Mouse (Mus musculus) urinary bladder, postnatal 36 days (tissue): ENCODE results near the gene Scamp3.
A peak's percentile ranks its signal among the peaks of the same experiment; 100 is the strongest.

ENCODE experiments used
- DNase-seq, 2 experiments: peaks; one replicate each; pipeline ENCODE4 v3.0.0; 2022; ENCODE audit warnings: low spot score in 2 of 2, mixed read lengths in 1 of 2

Gene Scamp3

GRCm38 (mm10) chr3:89225918-89226317 is 48.6 kb downstream of the Scamp3 start:
- no peak for DNase-seq

DNA sequence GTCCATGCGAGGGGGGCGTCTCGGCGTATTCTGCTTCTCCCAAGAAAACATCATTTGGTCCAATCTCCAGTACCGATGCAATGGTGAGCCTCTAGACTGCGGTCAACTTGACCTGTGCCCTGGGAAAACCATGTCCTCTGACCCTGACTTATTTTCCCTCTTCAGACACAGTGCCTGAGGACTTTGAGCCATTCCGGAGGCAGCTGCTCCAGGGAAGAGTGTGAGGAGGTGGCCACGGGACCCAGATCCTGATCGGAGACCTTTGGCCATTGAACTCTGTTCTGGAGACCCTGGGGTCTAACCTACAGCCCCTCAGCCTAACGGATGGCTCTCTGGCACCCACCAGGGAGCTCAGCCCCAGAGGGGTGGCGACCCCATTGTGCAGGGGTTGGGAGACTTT is 49.1 kb downstream of the Scamp3 start:
- DNase-seq = no peak

- DNase-seq = no peak
Observed at GRCm38 (mm10) chr3:89226900-89227299, 49.6 kb downstream of the Scamp3 start, which contains the start of gene Mtx1. Mtx1 (minus strand) TSS chr3:89227088.

DNA sequence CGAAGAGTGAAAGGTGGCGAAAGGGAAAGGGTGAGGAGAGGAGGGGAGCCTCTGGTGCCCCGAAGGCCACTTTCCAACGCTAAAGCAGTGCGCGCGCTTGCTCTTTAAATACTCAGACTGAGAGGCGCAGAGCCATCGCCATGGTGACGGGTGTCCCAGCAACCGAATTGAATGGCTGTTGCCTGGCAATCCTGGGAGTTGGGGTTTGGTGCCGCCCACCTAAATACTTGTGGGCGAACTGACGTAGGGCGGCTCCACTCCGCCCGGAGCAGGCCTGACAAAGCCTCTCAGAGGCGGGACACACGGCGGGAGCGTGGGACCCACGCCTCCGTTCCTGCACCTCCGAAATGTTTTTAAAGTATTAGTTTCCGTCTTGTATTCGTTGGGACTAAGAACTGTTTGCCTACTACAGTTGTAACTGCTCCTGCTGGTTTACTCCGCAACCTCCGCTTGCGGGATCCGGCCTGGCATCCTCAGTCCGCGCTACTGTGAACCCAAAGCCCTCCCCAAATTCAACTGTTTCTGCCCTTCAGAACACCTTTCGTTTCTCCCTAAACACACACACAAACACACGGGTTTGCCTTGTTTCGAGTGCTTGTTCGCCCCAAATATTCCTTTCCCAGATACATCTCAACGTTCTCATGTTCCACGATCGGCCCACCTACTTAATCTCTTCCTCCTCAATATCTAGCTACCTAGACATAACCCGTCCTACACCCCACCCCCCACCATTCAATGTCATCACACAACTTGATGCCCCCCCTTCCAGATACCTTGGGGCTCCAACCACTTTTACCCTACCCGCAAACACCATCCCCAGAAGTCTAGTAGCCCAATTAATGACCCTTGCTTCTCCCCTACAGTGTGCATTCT is 50.3 kb downstream of the Scamp3 start:
- DNase-seq = peak; percentile 71 to 80

- peak; percentile 83 to 88 for DNase-seq
Observed at GRCm38 (mm10) chr3:89228180-89228549, 50.9 kb downstream of the Scamp3 start.

- no peak for DNase-seq
Observed at GRCm38 (mm10) chr3:89228836-89229235, 51.6 kb downstream of the Scamp3 start, which contains the start of gene Muc1. Muc1 (plus strand) TSS chr3:89229057.

DNA sequence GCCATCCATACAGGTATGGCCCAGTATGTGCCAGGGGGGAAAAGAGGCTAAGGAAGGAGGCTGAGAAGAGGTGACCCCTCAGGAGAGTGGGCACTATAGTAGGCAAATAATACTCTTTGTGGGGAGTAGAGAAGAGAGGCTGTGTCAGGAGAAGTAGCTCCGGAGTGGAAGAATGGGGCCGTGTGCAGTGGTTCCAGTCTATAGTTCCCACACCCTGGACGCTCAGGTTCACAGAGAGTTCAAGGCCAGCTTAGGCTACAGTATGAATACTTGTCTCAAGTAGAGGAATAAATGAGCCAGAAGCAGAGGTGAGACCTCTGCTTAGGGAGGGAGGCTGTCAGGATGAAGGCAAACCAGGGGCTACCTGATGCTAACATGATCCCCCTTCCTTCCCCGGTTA is 52.0 kb downstream of the Scamp3 start:
- DNase-seq = no peak

DNA sequence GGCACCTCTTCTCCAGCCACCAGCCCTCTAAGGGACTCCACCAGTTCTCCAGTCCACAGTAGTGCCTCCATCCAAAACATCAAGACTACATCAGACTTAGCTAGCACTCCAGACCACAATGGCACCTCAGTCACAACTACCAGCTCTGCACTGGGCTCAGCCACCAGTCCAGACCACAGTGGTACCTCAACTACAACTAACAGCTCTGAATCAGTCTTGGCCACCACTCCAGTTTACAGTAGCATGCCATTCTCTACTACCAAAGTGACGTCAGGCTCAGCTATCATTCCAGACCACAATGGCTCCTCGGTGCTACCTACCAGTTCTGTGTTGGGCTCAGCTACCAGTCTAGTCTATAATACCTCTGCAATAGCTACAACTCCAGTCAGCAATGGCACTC is 53.3 kb downstream of the Scamp3 start:
- DNase-seq = no peak

GRCm38 (mm10) chr3:89231345-89231744 is 54.1 kb downstream of the Scamp3 start:
- DNase-seq = no peak

DNA sequence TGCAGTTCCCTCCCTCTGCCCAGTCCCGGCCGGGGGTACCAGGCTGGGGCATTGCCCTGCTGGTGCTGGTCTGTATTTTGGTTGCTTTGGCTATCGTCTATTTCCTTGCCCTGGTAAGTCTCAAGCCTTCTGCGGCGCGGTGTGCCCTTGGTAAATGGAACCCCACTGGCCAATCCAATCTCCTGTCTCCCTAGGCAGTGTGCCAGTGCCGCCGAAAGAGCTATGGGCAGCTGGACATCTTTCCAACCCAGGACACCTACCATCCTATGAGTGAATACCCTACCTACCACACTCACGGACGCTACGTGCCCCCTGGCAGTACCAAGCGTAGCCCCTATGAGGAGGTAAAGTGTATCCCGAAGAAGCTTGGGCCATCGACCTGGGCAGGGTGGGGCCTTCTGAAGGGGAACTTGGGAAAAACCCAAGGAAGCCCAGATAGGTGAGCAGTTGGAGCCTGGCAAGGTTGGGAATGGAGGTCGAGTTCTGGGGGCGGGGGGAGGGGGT is 54.6 kb downstream of the Scamp3 start:
- no peak for DNase-seq
